Mouse (Mus musculus) hindbrain, embryonic 14.5 days (tissue): Measurements from ENCODE around the gene Smim11. TPM values are rescaled to one million over a fixed set of nuclear protein-coding genes. Genes with fewer than 3 reads are reported as not detected.
A peak's percentile ranks its signal among the peaks of the same experiment; 100 is the strongest.

Source experiments
- ATAC-seq: fragments of 200-750 bp; cut with Nextera tagmentation; 2 replicates; pipeline ENCODE4 v1.8.0; 2017; ENCODE audit warnings: moderate number of reproducible peaks, mild to moderate bottlenecking, moderate TSS enrichment, moderate library complexity; ENCODE audit not compliant: low FRiP score
- DNase-seq: peaks from one replicate; pipeline ENCODE4 v3.0.0-alpha.2; 2015; ENCODE audit warnings: low spot score
- H3K27ac ChIP-seq: fragments of 300-500 bp; sonication (generic); 2 replicates; pipeline ENCODE4 v1.5.1; 2014; ENCODE audit warnings: mild to moderate bottlenecking, moderate library complexity
- H3K27me3 ChIP-seq: fragments of 300-500 bp; sonication (generic); 2 replicates; pipeline ENCODE4 v1.6.1; 2014; ENCODE audit warnings: mild to moderate bottlenecking, low read length, mixed read lengths; ENCODE audit not compliant: control insufficient read depth, insufficient read depth
- H3K36me3 ChIP-seq: fragments of 300-500 bp; sonication (generic); replicated peaks from 2 replicates; pipeline ENCODE4 v1.6.1; 2014; ENCODE audit not compliant: control insufficient read depth, insufficient read depth
- H3K4me1 ChIP-seq: fragments of 300-500 bp; sonication (generic); replicated peaks from 2 replicates; pipeline ENCODE4 v1.6.1; 2014; ENCODE audit warnings: antibody characterized with exemption, low read length, mixed read lengths; ENCODE audit not compliant: control insufficient read depth, insufficient read depth
- H3K4me2 ChIP-seq: fragments of 300-500 bp; sonication (generic); replicated peaks from 2 replicates; pipeline ENCODE4 v1.6.1; 2014; ENCODE audit warnings: mild to moderate bottlenecking, moderate library complexity
- H3K4me3 ChIP-seq: fragments of 300-500 bp; sonication (generic); replicated peaks from 2 replicates; pipeline ENCODE4 v1.5.1; 2014; ENCODE audit warnings: mild to moderate bottlenecking, low read length
- H3K9ac ChIP-seq: fragments of 300-500 bp; sonication (generic); 2 replicates; pipeline ENCODE4 v1.6.1; 2014
- H3K9me3 ChIP-seq: fragments of 300-500 bp; sonication (generic); 2 replicates; pipeline ENCODE4 v1.6.1; 2016; ENCODE audit warnings: low read length; ENCODE audit not compliant: control insufficient read depth
- WGBS: fragments of 180-500 bp; shearing (Covaris S2); extraction: QIAGEN DNeasy Blood & Tissue Kit; methylation state at CpG from one replicate; pipeline ENCODE4 v1.1.7; 2014; 5-methylcytosine and 5-hydroxymethylcytosine counted together
- polyA plus RNA-seq: library from polyadenylated mRNA; unstranded; fragments of >200 nt; fragmentation: Nextera tagmentation; extraction: Ambion mirVana; gene quantifications from 2 replicates; pipeline ENCODE4 v1.2.1, GENCODE M21; 2014

Gene Smim11
- polyA plus RNA-seq: 63.8 and 66.1 TPM in 2 replicates

DNA sequence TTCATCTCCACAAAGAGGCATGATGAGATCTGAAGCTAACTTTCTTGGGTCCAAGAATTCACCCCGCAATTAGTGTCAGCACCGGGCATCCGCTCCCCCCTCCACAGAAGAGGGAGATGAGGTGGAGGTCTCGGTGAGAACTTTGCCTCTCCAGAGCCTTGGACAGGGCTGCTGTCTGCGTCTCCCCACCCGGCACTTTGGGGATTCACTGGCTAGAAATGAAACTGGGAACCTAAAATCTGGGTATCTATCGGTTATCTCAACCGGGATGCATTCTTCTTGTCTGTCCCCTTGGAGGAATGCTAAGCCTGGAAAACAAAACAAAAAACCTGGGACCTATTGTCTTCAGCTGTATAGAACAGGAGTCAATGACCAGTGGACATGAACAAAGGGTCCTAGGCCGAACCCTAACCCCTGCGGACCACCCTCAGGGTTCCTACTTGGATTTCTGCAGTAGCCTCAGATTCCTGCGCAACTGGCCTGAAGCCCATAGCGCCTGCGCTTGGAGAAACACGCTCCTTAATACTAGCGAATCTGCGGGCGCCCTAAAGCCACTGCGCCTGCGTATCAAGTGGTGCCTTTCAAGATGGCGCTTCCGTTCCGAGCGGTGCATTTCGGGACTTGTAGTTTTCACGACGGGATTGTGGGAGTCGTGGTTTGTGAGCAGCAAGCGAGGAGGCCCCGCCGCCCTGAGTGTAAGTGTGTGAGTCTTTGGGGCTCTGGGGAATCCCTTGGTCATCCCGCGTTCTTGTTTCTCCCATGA, at the start of gene Smim11:
Gene Smim11, plus strand, starts transcription at position 638 of the 763 bp plus-strand sequence.
- peaks cover 24% of the 10 kb centered on the region for H3K4me1 ChIP-seq
- peaks cover 8% of the 10 kb centered on the region for H3K36me3 ChIP-seq
- ATAC-seq: peak; percentile 95
- peak within 1 kb of the TSS; percentile 61 for H3K4me3 ChIP-seq
- H3K4me2 ChIP-seq: peak within 1 kb of the TSS; percentile 80
- H3K9ac ChIP-seq: peak within 1 kb of the TSS; percentile 76
- no peaks in the 10 kb centered on the region for H3K27me3 ChIP-seq
- 9% methylated on average over 32 of the region's 32 CpGs for WGBS
- peak within 1 kb of the TSS; percentile 87 for H3K27ac ChIP-seq
- no peaks in the 10 kb centered on the region for H3K9me3 ChIP-seq
- peak; percentile 100 for DNase-seq

DNA sequence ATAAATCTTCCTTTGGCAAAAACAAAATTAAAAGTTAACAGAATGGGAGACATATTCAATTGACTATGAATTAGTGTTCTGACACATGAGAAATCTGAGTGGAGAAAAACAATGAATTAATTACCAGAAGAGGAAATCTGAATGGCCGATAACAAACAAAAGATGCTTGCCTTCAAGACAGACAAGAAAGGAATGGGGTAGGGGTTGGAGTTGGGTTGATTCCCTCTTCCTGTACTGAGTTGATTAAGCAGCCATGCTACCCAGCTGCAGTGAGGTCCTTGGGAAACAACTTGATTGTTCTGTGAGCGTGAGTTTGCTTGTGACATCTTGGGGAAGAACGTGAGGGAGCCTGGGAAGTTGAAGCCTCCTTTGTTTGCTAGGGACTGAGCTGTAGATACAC, 46.8 kb upstream of the Smim11 start:
- Histone ChIP-seq H3K9me3 (no peaks in the 10 kb centered on the region), H3K27ac (no peak overlapping the region), H3K27me3 (no peaks in the 10 kb centered on the region), H3K4me1 (0 out of 2 replicates have a peak, but pooled peaks cover 3% of the 10 kb centered on the region), H3K4me2 (no peak overlapping the region), H3K36me3 (no peaks in the 10 kb centered on the region), H3K9ac (no peak overlapping the region), H3K4me3 (no peak overlapping the region)
- WGBS: 70% methylated on average over 3 of the region's 3 CpGs
- DNase-seq (no peak), ATAC-seq (no peak)

DNA sequence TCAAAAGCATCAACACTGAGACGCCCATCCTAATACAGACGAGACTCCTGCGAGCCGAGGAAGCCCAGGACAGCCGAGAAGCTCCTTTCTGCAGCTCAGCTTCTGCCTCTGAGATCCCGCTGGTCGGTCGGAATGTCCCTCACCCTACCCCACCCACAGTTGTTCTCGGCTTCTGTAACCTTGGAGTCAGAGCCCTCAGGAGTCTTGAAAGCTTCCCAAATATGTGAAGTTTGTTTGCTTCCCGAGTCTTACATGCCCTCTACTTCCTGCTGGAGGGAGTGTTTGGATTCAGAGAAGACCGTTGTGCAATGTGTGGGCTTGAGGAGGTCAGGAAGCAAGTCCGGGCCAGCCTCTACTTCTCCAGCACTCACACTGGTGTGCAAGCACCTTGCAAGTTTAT, 33.2 kb upstream of the Smim11 start:
- 81% methylated on average over 12 of the region's 12 CpGs for WGBS
- Histone ChIP-seq H3K27ac (no peak overlapping the region), H3K9me3 (no peaks in the 10 kb centered on the region), H3K9ac (no peak overlapping the region), H3K27me3 (no peaks in the 10 kb centered on the region), H3K4me2 (no peak overlapping the region), H3K36me3 (no peaks in the 10 kb centered on the region), H3K4me1 (no peaks in the 10 kb centered on the region), H3K4me3 (no peak overlapping the region)
- no peak for ATAC-seq
- DNase-seq: no peak

DNA sequence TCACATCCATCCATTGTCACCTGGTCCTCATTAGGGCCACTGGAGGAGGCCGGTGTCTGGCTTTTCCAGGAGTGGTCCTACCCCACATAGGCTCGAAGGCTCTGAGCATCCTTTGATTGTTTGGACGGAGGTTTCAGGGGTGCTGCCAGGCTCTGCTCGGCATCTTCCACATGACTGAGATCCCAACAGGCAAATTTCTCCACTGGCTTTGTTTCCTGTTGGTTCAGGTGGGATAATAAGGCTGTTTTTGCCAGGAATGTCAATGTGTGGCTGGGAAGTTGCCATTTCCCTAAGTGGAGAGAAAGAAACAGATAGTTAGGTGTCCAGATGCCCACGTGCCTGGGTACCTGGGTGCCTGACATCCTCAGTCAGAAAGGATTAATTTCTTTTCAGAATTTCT, 26.6 kb upstream of the Smim11 start:
- Histone ChIP-seq H3K27ac (no peak overlapping the region), H3K27me3 (no peaks in the 10 kb centered on the region), H3K4me3 (no peak overlapping the region), H3K4me1 (no peaks in the 10 kb centered on the region), H3K4me2 (no peak overlapping the region), H3K36me3 (no peaks in the 10 kb centered on the region), H3K9ac (no peak overlapping the region), H3K9me3 (no peaks in the 10 kb centered on the region)
- WGBS: 81% methylated on average over 5 of the region's 5 CpGs
- no peak for DNase-seq
- ATAC-seq: no peak

DNA sequence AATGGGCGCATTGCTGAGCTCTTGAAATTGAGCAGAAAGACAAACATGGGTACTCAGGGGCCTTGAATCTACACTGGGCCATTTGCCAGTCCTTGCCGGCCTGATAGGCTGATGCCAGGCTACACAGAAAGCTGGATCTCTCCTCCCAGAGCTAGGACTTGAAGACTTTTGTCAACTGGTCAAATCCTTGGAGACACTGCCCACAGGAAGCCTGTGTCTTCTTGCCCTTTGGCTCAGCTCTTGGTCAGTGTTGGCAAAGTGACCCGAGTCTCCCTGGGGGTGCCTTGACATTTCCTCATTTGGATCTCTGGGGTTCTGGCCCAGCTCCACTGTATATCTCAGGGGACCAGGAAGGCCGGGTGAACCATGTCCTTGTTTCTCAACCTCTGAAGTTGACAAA, 25.6 kb upstream of the Smim11 start:
- DNase-seq (no peak), ATAC-seq (no peak)
- H3K27ac ChIP-seq: no peak overlapping the region
- 87% methylated on average over 4 of the region's 4 CpGs for WGBS
- no peaks in the 10 kb centered on the region for H3K27me3 ChIP-seq
- H3K4me3 ChIP-seq: no peak overlapping the region
- no peak overlapping the region for H3K4me2 ChIP-seq
- no peak overlapping the region for H3K9ac ChIP-seq
- H3K9me3 ChIP-seq: no peaks in the 10 kb centered on the region
- no peaks in the 10 kb centered on the region for H3K4me1 ChIP-seq
- H3K36me3 ChIP-seq: no peaks in the 10 kb centered on the region

DNA sequence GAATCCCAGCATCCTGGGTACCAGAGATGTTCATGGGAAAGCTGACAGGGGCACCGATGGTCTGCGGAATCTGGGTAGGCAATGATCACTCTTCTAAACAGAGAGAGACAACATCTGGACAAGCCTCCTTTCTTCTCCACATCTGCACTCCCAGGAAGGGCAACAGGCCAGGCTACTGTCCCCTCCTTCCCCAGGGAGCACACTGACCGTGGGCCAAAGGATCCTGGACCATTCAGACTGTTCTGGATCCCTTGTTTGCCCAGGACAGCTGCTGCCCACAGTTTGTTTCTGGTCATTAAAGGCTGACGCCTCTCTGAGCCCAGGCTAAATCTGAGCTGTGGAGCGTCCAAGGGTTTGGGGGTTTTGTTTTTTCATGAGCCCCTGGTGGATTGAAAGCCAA, 18.4 kb upstream of the Smim11 start:
- Histone ChIP-seq H3K27ac (no peak overlapping the region), H3K27me3 (no peaks in the 10 kb centered on the region), H3K9ac (no peak overlapping the region), H3K36me3 (no peaks in the 10 kb centered on the region), H3K9me3 (no peaks in the 10 kb centered on the region), H3K4me2 (no peak overlapping the region), H3K4me1 (no peaks in the 10 kb centered on the region), H3K4me3 (no peak overlapping the region)
- DNase-seq (no peak), ATAC-seq (no peak)
- WGBS: 74% methylated on average over 5 of the region's 5 CpGs

- Histone ChIP-seq H3K4me2 (no peak overlapping the region), H3K9ac (no peak overlapping the region), H3K27me3 (no peaks in the 10 kb centered on the region), H3K4me3 (no peak overlapping the region), H3K9me3 (no peaks in the 10 kb centered on the region), H3K36me3 (no peaks in the 10 kb centered on the region), H3K27ac (no peak overlapping the region), H3K4me1 (no peaks in the 10 kb centered on the region)
- DNase-seq (no peak), ATAC-seq (no peak)
- WGBS: 62% methylated on average over 10 of the region's 10 CpGs
These were observed 16.0 kb upstream of the Smim11 start for GRCm38 (mm10) chr16:92285068-92285467.

GRCm38 (mm10) chr16:92286609-92287008, 14.5 kb upstream of the Smim11 start:
- no peak for ATAC-seq
- no peak overlapping the region for H3K4me2 ChIP-seq
- H3K9me3 ChIP-seq: no peaks in the 10 kb centered on the region
- H3K4me1 ChIP-seq: no peaks in the 10 kb centered on the region
- 17% methylated on average over 7 of the region's 7 CpGs for WGBS
- H3K27me3 ChIP-seq: no peaks in the 10 kb centered on the region
- H3K4me3 ChIP-seq: no peak overlapping the region
- DNase-seq: peak; percentile 97
- H3K9ac ChIP-seq: no peak overlapping the region
- H3K36me3 ChIP-seq: no peaks in the 10 kb centered on the region
- no peak overlapping the region for H3K27ac ChIP-seq

GRCm38 (mm10) chr16:92288778-92289177, 12.3 kb upstream of the Smim11 start:
- no peaks in the 10 kb centered on the region for H3K36me3 ChIP-seq
- ATAC-seq: no peak
- no peaks in the 10 kb centered on the region for H3K4me1 ChIP-seq
- no peak overlapping the region for H3K4me2 ChIP-seq
- WGBS: 88% methylated on average over 9 of the region's 9 CpGs
- H3K27ac ChIP-seq: no peak overlapping the region
- peak; percentile 60 for DNase-seq
- H3K4me3 ChIP-seq: no peak overlapping the region
- H3K9me3 ChIP-seq: no peaks in the 10 kb centered on the region
- H3K27me3 ChIP-seq: no peaks in the 10 kb centered on the region
- H3K9ac ChIP-seq: no peak overlapping the region

DNA sequence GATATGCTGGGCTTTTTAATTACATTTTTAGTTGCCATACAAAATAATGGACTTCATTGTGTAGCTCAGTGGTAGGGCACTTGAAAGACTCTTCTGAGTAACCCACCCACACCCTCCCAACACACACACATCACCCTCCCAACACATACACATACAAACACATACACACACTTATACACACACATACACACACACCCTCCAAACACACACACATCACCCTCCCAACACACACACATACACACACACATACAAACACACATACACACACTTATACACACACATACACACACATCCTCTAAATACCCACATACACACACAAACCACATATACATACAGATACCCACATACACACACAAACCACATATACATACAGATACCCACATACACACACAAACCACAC, 11.0 kb upstream of the Smim11 start:
- no peaks in the 10 kb centered on the region for H3K9me3 ChIP-seq
- DNase-seq (no peak), ATAC-seq (no peak)
- H3K9ac ChIP-seq: no peak overlapping the region
- H3K4me2 ChIP-seq: no peak overlapping the region
- H3K27me3 ChIP-seq: no peaks in the 10 kb centered on the region
- H3K4me1 ChIP-seq: no peaks in the 10 kb centered on the region
- no peak overlapping the region for H3K27ac ChIP-seq
- H3K36me3 ChIP-seq: no peaks in the 10 kb centered on the region
- no peak overlapping the region for H3K4me3 ChIP-seq
